Mouse (Mus musculus) liver, embryonic 11.5 days (tissue): Measurements from ENCODE around the gene Fam57b. TPM values are rescaled to one million over a fixed set of nuclear protein-coding genes. Genes with fewer than 3 reads are reported as not detected.

Experiments
- polyA plus RNA-seq: library from polyadenylated mRNA; unstranded; fragments of >200 nt; fragmentation: Nextera tagmentation; extraction: Ambion mirVana; gene quantifications from 2 replicates; pipeline ENCODE4 v1.2.1, GENCODE M21; 2014

Fam57b gene
- polyA plus RNA-seq, 1 experiment from 2014 or later: not detected

Other genes with a start within 250 kb of the Fam57b start
- gene Eif3c, start 231.3 kb upstream of the Fam57b start, polyA plus RNA-seq: 195 and 201 TPM in 2 replicates
- 0.68 and 1.4 TPM in 2 replicates for gene Apobr, start 212.7 kb upstream of the Fam57b start, polyA plus RNA-seq
- 19.7 and 25.2 TPM in 2 replicates for gene Cln3, start 211.9 kb upstream of the Fam57b start, polyA plus RNA-seq
- not detected in 2 replicates for gene Il27, start 202.7 kb upstream of the Fam57b start, polyA plus RNA-seq
- gene Nupr1, start 166.8 kb upstream of the Fam57b start, polyA plus RNA-seq: 4.3 and 7.1 TPM in 2 replicates
- gene Sgf29, start 148.4 kb upstream of the Fam57b start, polyA plus RNA-seq: 53.7 and 64.5 TPM in 2 replicates
- gene Sult1a1, start 121.2 kb upstream of the Fam57b start, polyA plus RNA-seq: 0.14 and 0.44 TPM in 2 replicates
- gene Bola2, start 102.3 kb upstream of the Fam57b start, polyA plus RNA-seq: 210 and 217 TPM in 2 replicates
- gene Slx1b, start 101.9 kb upstream of the Fam57b start, polyA plus RNA-seq: 6.6 and 7.7 TPM in 2 replicates
- gene Coro1a, start 89.9 kb upstream of the Fam57b start, polyA plus RNA-seq: 94.0 and 94.9 TPM in 2 replicates
- gene Mapk3, start 38.1 kb upstream of the Fam57b start, polyA plus RNA-seq: 34.0 and 39.3 TPM in 2 replicates
- gene Gdpd3, start 31.3 kb upstream of the Fam57b start, polyA plus RNA-seq: 0.87 and 0.96 TPM in 2 replicates
- 49.1 and 52.2 TPM in 2 replicates for gene Ypel3, start 20.7 kb upstream of the Fam57b start, polyA plus RNA-seq
- 0.22 and 0.55 TPM in 2 replicates for gene Tbx6, start 16.2 kb upstream of the Fam57b start, polyA plus RNA-seq
- gene Ppp4c, start 5.2 kb upstream of the Fam57b start, polyA plus RNA-seq: 266 and 269 TPM in 2 replicates
- not detected in 2 replicates for gene 4930451I11Rik, start 34.0 kb downstream of the Fam57b start, polyA plus RNA-seq
- 0.52 and 1.6 TPM in 2 replicates for gene Doc2a, start 49.7 kb downstream of the Fam57b start, polyA plus RNA-seq
- gene Hirip3, start 64.3 kb downstream of the Fam57b start, polyA plus RNA-seq: 17.3 and 24.6 TPM in 2 replicates
- 124 and 130 TPM in 2 replicates for gene Ino80e, start 64.7 kb downstream of the Fam57b start, polyA plus RNA-seq
- gene Taok2, start 87.0 kb downstream of the Fam57b start, polyA plus RNA-seq: 23.0 and 24.0 TPM in 2 replicates
- gene Tmem219, start 125.2 kb downstream of the Fam57b start, polyA plus RNA-seq: 23.2 and 23.9 TPM in 2 replicates
- gene Kctd13, start 131.2 kb downstream of the Fam57b start, polyA plus RNA-seq: 15.7 and 16.5 TPM in 2 replicates
- gene Asphd1, start 151.9 kb downstream of the Fam57b start, polyA plus RNA-seq: not detected in 2 replicates
- gene Sez6l2, start 152.9 kb downstream of the Fam57b start, polyA plus RNA-seq: 0.27 TPM in 2 replicates
- gene Cdipt, start 178.2 kb downstream of the Fam57b start, polyA plus RNA-seq: 72.2 and 74.4 TPM in 2 replicates
- 0.67 and 1.0 TPM in 2 replicates for gene Cdiptos, start 178.4 kb downstream of the Fam57b start, polyA plus RNA-seq
- gene Mvp, start 217.0 kb downstream of the Fam57b start, polyA plus RNA-seq: 8.3 and 9.4 TPM in 2 replicates
- gene Pagr1b, start 218.8 kb downstream of the Fam57b start, polyA plus RNA-seq: 0.41 TPM in 1 of 2 replicates, not detected in the other
- gene Pagr1a, start 219.7 kb downstream of the Fam57b start, polyA plus RNA-seq: 45.6 and 75.0 TPM in 2 replicates
- 19.8 and 52.9 TPM in 2 replicates for gene Gm42742, start 223.4 kb downstream of the Fam57b start, polyA plus RNA-seq
- 4.5 and 5.4 TPM in 2 replicates for gene Prrt2, start 223.5 kb downstream of the Fam57b start, polyA plus RNA-seq
- 90.8 and 98.8 TPM in 2 replicates for gene Maz, start 229.4 kb downstream of the Fam57b start, polyA plus RNA-seq
- 152 and 170 TPM in 2 replicates for gene Kif22, start 244.8 kb downstream of the Fam57b start, polyA plus RNA-seq